Mouse (Mus musculus) T-helper 17 cell (primary cell): ENCODE measurements at regions not wholly inside any gene's neighbourhood (a gene's known extent, or its start where the extent isn't known, plus 50 kb on each side); places are given as distances from the start of the nearest gene placed in this dataset.

Experiments used
- in situ Hi-C, 2 experiments: fragments of 300-600 bp; cut with MboI, MseI; formaldehyde crosslinking; loops; 1 replicate in 1 of 2; 2 replicates in 1 of 2; pipeline ENCODE4 v1.15.1; 2025; ENCODE audit warnings: high pct_unique_total_duplicates in 2 of 2

DNA sequence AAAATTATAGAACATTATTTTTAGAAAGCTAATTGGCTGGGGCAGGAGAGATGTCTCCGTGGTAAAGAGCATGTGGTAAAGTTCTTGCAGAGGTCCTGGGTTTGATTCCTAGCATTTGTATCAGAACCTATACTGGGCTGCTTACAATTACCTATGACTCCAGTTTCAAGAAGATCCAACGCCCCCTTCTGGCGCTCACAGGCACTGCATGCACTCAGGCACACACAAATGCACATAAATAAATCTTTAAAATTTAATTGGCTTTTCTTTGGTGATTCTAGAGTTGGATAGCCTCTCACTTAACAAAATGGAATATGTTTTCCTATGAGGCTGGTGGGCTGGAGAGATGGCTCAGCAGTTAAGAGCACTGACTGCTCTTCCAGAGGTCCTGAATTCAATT lies 219.0 kb upstream of the Amigo2 start:
- in situ Hi-C loops = loop anchor here (10.0 to 25.0 kb wide), 6 partner anchors 91 to 1679 kb away; partner anchors contain the start of gene Ano6 (in 1 of the 2)

DNA sequence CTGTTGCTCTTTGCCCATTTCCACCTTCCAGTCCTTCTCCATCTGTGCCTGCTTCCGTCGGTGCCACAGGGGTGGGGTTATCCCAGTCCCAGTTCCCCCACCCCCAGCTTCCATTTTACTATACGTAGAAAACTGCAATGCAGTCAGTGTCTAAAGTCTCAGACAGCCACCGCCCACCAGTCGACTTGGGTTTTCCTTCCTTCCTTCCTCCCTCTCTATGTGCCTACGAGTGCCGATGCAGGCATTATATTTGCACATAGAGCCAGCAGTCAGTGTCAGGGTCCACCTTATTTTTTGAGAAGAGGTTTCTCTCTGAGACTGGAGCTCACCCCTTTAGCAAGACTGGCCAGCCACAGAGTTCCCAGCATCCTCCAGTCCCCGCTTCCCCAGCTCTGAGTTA lies 218.3 kb upstream of the Amigo2 start:
- in situ Hi-C loops = loop anchor here (10.0 to 25.0 kb wide), 6 partner anchors 91 to 1678 kb away; partner anchors contain the start of gene Ano6 (in 1 of the 2)

DNA sequence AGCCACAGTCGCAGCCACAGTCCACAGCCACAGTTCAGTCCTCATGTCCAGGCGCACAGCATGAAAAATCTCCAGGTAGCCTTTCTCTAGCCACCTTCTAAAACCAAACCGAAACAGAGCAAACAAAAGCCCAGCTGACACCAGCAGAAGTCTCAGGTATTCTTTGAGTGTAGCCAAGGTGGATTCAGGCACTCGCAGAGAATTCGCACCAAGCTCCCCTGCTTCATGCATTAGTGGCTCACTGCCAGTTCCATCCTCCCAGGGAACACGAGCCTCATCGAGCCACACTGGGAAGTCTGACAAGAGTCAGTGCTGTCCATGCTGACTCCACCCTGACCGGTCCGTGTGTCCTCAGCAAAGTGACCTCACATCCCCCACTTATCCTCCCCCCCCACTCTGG lies 217.7 kb upstream of the Amigo2 start:
- in situ Hi-C loops = loop anchor here (10.0 to 25.0 kb wide), 6 partner anchors 90 to 1677 kb away; partner anchors contain the start of gene Ano6 (in 1 of the 2)

DNA sequence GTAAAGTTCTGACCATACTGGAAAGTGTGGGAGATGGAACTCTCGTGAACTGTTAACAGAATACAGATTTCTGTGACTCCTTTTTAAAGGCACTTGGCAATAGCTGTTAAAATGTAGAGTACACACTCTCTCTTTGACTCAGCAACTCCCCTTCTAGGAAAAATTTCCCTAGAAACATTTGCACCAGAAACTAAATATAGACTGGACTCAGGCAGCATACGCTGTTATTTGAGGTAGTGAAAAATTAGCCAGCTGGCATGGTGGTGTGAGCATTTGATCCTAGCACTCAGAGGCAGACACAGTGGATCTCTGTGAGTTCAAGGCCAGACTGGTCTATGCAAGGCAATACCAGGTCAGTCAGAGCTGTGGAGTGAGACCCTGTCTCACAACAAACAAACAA lies 215.5 kb upstream of the Amigo2 start:
- in situ Hi-C loops = loop anchor here (10.0 to 25.0 kb wide), 6 partner anchors 88 to 1675 kb away; partner anchors contain the start of gene Ano6 (in 1 of the 2)

DNA sequence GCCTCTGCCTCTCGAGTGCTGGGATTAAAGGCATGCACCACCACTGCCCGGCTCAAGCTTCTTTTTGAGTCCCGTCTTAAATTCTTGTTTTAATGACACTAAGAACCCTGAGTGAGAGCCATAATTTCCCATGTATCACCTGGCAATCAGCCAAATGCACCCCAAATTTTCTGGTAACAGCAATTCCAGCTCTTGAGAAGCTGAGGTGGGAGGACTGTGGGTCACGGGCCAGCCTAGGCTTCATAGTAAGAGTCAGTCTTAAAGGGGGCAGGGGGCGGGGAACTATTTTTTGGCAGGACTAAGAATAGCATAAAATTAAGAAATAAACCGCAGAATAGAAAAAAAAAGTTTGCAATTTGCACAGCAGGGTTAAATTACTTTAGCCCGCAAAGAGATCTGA lies 214.9 kb upstream of the Amigo2 start:
- in situ Hi-C loops = loop anchor here (10.0 to 25.0 kb wide), 6 partner anchors 87 to 1675 kb away; partner anchors contain the start of gene Ano6 (in 1 of the 2)

DNA sequence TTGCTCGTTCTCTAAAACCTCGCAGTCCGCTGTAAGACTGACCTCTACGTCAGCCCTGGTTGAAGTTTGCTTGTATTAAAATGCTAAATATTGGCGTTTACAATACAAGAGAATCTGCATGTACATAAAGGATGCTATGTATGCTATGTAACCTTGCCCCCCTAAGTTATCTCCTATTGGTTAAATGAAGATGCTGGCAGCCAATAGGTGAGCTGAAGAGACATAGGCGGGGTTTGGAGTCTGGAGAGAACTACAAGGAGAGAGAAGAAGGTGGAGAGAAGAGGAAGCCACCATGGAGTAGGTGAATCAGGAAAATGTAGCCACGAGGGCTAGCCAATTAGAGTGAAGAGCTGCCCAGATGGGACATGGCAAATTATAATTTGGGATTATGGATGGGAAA lies 214.0 kb upstream of the Amigo2 start:
- in situ Hi-C loops = loop anchor here (10.0 to 25.0 kb wide), 6 partner anchors 86 to 1674 kb away; partner anchors contain the start of gene Ano6 (in 1 of the 2)

DNA sequence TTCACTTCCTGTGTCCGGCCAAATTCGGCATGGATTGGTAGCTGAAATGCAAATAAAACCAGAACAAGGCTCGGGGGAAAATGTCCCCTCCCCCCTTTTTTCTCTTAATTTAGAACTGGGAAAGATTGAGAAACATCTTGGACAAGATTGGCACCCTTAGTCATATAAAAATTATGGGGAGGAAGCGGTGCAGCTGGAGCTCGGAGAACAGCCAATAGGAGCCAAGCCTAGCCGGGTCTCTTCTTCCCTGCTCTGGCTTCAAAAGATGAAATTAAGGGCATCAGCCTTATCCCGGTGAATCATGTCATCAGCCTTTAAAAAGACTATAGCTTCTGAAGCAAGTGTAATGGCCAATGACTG lies 213.3 kb upstream of the Amigo2 start:
- in situ Hi-C loops = loop anchor here (10.0 to 25.0 kb wide), 6 partner anchors 86 to 1673 kb away; partner anchors contain the start of gene Ano6 (in 1 of the 2)

DNA sequence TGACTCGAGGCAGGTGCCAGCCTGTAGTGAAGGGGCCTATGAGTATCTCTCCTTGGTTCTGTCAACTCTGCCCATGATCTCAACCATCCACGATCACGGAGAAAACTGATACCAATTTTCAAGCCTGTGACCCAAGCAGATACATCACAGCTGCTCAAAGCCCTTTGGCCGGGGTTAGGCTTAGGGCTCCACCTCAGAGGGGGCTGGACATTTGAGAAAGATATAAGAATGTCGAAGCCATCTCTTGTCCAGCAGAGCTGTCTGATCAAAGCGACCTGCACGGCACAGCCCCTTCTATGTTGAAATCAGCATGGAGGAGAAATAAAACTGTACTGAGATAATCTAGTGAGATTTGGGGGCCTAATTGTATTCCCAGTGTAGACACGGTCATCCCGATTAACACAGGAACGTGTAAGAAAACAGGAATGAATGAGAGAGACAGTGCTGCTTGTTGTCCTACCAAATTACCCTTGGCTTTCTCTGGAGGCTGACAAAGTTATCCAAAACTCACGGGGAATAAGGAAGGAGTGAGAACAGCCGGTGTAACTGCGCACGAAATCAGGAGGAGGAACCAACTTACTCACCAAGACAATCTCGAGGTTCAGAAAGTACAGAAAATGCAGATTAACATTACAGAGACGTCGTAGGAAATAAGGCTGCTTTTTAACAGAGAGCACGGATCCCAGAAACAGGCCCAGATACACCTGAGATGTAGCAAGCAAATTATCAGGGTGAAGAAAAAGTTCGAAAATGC lies 212.7 kb upstream of the Amigo2 start:
- in situ Hi-C loops = loop anchor here (10.0 to 25.0 kb wide), 6 partner anchors 85 to 1672 kb away; partner anchors contain the start of gene Ano6 (in 1 of the 2)

DNA sequence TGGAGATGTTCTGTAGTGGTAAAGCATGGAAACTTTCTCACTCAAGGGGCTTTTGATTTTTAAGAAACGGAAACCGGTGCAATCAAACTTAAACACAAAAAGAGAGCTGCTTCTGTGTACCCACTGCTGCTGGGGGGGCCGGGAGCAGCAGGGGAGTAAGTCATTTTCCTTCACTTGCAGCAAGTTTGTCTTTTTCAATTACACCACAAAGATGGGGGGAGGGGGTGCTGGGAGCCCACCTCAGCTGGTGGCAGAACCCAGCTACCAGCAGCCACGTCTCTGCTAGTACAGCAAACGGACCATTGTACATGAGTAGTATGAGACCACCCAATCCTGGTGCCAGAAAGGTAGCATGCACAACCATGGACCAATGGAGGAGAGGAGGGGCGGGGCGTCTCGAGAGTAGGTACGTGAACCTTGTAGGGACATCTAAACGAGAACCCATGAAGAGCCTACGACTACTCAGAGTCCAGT lies 211.7 kb upstream of the Amigo2 start:
- in situ Hi-C loops = loop anchor here in 1 of 2 experiments (25.0 kb wide), 1 partner anchor 1671 kb away; the partner anchor contains the start of gene Ano6

DNA sequence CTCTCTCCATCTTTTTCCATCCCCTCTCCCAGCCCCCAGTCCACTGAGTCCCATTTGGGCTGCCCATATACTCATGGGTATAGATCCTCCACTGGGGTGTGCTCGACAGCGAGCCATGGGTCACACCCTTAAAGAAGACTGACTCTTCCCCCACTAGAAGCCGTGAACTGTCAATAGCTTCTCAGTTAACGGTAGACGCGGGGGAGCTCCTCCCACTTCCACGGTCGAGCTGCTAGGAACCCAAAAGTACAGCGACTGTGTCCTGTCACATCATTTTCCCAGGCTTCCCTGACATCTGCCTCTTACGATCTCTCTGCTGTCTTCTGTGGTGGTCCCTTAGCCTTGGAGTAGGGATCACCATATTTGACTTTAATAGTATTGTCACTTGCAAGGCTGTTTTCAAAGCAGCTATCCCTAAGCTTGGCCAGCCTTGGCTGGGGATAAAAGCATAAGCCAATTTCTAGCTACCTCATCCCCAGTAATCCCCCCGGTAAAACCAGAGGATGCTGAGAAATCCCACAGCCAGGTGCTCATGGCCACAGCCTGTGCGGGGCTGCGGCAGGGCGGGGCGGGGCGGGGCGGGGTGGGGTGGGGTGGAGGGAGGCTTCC lies 211.2 kb upstream of the Amigo2 start:
- in situ Hi-C loops = loop anchor here in 1 of 2 experiments (25.0 kb wide), 1 partner anchor 1671 kb away; the partner anchor contains the start of gene Ano6

DNA sequence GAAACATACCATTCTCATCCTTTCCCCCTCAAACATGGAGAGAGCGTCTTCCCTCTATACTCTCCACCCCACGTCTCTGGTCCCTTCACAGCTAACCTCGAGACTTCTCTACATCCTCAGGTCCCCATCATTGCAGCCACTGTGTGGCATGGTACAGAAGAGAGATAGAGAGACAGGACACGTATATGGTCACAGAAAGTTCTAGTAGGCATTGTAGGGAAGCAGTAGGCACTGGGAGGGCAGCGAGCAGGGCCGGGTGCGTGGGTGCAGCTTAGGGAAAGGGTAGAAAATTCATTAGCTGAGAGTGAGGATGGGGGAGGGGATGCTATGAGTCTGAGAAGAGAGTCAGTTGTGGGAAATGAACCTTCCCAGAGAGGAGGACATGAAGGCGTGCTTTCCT lies 210.4 kb upstream of the Amigo2 start:
- in situ Hi-C loops = loop anchor here in 1 of 2 experiments (25.0 kb wide), 1 partner anchor 1670 kb away; the partner anchor contains the start of gene Ano6

DNA sequence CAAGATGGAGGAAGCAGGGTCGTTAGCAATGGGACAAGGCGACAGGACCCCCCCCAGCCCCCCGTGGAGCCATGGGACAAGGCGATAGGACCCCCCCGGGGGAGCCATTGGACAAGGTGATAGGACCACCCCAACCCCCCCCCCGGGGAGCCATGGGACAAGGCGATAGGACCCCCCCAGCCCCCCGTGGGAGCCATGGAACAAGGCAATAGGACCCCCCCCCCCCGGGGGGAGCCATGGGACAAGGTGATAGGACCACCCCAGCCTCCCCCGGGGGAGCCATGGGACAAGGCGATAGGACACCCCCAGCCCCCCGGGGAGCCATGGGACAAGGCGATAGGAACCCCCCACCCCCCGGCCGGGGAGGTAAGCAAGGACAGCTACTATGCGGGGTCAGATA lies 209.9 kb upstream of the Amigo2 start:
- in situ Hi-C loops = loop anchor here in 1 of 2 experiments (25.0 kb wide), 1 partner anchor 1670 kb away; the partner anchor contains the start of gene Ano6

DNA sequence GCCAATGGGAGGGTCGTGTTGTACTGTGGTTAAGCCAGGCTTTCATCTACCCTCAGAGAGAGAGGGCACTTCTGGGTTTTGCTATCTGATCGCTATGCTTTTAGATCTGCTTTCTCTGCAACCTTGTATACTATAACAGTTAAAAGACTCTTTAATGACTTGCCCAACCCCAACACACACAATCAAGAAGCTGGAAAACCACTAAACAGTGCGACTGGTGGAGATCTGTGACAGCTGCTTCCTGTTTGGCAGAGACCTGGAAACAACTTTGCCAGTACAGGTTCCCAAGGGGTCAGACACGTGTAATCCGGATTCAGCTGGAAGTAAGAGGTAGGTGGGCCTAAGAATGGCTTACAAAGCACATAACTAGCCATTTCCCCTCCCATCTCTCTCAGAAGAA lies 208.6 kb upstream of the Amigo2 start:
- in situ Hi-C loops = loop anchor here in 1 of 2 experiments (25.0 kb wide), 1 partner anchor 1668 kb away; the partner anchor contains the start of gene Ano6

DNA sequence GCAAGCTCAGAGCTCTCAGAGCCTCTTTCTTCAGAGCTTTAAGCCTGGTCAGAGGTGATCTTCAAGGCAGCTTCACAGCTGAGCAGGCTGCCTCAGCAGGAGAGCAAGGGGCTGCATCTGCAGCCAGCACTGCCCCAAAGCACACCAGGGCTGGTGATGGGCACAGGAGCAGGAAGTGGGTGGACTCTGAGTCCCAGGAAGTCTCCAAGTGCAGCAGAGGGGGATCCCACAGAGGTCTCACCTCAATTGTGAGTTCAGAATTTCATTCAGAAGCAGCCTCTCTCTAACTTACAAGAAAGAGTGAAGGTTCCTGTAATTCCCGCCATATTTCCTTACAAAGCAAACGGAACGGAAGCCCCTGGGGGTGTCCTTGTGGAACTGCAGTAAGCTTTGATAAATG lies 202.6 kb upstream of the Amigo2 start:
- in situ Hi-C loops = loop anchor here in 1 of 2 experiments (25.0 kb wide), 1 partner anchor 1662 kb away; the partner anchor contains the start of gene Ano6

DNA sequence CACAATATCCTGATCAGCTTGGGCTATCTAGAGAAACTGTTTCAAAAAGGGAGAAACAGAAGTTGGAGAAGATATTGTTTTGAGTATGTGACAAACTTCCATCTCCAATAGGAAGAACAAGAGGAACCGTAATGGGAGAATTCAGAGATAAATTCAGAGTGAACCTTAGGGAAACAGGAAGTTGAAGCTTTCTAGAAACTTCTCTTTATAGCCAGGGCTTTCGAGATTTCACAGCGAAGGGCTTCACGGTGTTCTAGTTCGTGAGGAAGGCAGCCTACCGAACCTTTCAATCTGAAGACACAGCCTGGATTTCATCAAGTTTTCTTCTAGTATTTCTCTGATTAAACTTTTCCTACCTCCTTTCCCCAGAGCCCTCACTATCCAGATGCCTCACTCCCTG lies 201.9 kb upstream of the Amigo2 start:
- in situ Hi-C loops = no loop called here

DNA sequence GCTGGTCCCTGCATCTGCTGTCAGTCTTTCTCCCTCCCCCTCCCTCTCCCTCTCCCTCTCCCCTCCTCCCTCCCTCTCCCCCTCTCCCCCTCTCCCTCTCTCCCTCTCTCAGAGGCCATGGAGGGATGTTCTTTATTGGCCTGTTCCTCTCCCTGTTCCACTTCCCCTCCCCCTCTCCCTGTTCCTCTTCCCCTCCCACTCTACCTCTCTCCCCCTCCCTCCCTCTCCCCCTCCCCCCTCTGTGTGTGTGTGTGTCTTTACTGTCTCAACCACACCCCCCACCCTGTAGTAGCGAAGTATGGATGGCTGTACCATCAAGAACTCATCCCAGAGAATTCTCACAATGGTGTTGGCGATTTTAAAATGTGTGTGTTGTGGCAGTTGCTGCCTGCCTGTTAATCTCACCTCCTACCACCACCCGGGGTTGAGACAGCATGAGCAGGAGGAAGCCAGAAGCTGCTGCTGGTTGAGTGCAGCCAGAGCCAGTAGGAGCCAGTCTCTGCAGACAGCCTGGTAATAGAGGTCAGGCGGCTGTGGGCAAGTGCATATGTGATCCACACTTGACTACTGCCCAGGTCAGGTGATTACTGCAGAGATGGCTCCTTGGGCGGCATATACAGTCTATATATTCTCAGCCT lies 201.3 kb upstream of the Amigo2 start:
- in situ Hi-C loops = no loop called here

DNA sequence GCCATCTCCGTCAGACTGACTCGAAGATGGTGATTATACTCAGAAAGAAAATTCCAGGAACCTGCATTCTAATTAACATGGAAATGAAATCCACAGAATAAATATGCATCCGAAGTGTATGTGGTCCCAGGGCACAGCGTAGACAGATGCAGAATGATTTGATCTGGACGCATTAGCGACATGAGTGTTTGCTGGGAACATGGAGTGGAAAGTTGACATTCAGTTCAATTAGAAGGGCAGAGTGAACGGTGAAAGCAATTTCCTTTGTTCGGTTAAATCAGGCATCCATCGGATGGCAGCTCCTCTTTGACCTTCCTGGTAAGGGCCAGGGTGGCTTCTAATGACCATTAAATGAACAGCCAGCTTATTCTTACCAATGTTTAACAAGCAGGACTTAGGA lies 199.1 kb upstream of the Amigo2 start:
- in situ Hi-C loops = no loop called here

DNA sequence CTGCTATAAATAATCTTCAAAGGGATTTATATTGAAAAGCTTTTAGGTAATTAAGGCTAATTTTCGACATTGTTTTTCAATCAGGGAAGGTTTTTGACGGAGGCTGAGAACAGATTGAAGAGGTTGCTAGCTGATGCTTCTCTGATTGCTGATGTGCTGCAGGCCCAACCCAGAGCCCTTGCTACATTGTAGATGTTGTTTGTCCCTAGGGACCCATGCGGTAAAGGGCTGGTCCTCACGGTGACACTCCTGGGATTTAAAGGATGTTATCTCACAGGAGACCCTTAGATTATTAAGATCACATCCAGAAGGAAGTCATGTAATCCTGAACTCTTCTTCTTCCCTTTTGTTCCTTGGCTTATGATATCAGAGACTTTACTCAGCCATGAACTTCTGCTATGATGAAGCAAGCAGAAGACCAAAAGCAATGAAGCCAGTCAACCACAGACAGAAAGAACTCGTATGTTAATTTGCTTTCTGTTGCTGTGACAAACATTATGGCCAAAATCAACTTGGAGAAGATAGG lies 191.2 kb upstream of the Amigo2 start:
- in situ Hi-C loops = no loop called here
